Mouse (Mus musculus) heart, embryonic 12.5 days (tissue): ENCODE results near the gene Usp17la. TPM values are rescaled to one million over a fixed set of nuclear protein-coding genes. Genes with fewer than 3 reads are reported as not detected.
"Not testable (repeated sequence)": the region's sequence is repeated elsewhere in the genome, so short reads cannot be mapped to it uniquely, and the experiment has no call there.

Source experiments
- ATAC-seq: fragments of 200-750 bp; cut with Nextera tagmentation; 2 replicates; pipeline ENCODE4 v1.8.0; 2017; ENCODE audit warnings: moderate TSS enrichment, moderate library complexity; ENCODE audit not compliant: insufficient number of reproducible peaks, low FRiP score
- H3K27ac ChIP-seq: fragments of 300-500 bp; sonication (generic); 2 replicates; pipeline ENCODE4 v1.5.1; 2016; ENCODE audit warnings: mild to moderate bottlenecking, moderate library complexity; ENCODE audit not compliant: poor library complexity, severe bottlenecking
- H3K27me3 ChIP-seq: fragments of 300-500 bp; sonication (generic); replicated peaks from 2 replicates; pipeline ENCODE4 v1.6.1; 2016; ENCODE audit warnings: mild to moderate bottlenecking, moderate library complexity
- H3K36me3 ChIP-seq: fragments of 300-500 bp; sonication (generic); 2 replicates; pipeline ENCODE4 v1.6.1; 2016; ENCODE audit warnings: mild to moderate bottlenecking, moderate library complexity
- H3K4me1 ChIP-seq: fragments of 300-500 bp; sonication (generic); replicated peaks from 2 replicates; pipeline ENCODE4 v1.6.1; 2016; ENCODE audit warnings: mild to moderate bottlenecking
- H3K4me2 ChIP-seq: fragments of 300-500 bp; sonication (generic); 2 replicates; pipeline ENCODE4 v1.6.1; 2016; ENCODE audit warnings: mild to moderate bottlenecking, moderate library complexity
- H3K4me3 ChIP-seq: fragments of 300-500 bp; sonication (generic); 2 replicates; pipeline ENCODE4 v1.5.1; 2016; ENCODE audit warnings: mild to moderate bottlenecking
- H3K9ac ChIP-seq: fragments of 300-500 bp; sonication (generic); 2 replicates; pipeline ENCODE4 v1.6.1; 2016; ENCODE audit warnings: mild to moderate bottlenecking, moderate library complexity
- H3K9me3 ChIP-seq: fragments of 300-500 bp; sonication (generic); replicated peaks from 2 replicates; pipeline ENCODE4 v1.6.1; 2016; ENCODE audit warnings: mild to moderate bottlenecking, moderate library complexity
- WGBS: fragments of 180-500 bp; shearing (Covaris S2); methylation state at CpG from one replicate; pipeline ENCODE4 v1.1.7; 2016; 5-methylcytosine and 5-hydroxymethylcytosine counted together
- polyA plus RNA-seq: library from polyadenylated mRNA; unstranded; fragments of >200 nt; fragmentation: Nextera tagmentation; extraction: Ambion mirVana; gene quantifications from 2 replicates; pipeline ENCODE4 v1.2.1, GENCODE M21; 2016

Usp17la gene
- not detected in 2 replicates for polyA plus RNA-seq

DNA sequence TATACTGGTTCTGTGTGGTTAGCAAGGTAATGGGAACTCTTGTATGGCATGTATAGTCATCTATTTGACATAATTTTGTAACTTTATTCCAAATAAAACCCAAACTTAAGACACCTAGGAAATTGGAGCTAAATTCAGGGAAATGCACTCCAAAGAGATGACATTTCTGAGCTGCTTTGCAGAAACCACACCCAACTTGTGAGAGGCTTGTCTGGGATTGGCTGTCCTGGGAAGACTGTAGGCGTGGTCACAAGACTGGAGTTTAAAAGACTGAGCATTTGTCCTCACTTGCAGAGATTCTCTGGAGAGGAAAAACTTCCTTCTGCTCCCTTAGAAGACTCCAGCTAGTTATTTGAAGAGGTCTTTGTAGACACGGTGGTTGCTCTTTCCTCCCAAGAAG, at the start of gene Usp17la:
Gene Usp17la, plus strand, starts transcription at position 301 of the 400 bp plus-strand sequence.
- not testable (repeated sequence) for H3K27ac ChIP-seq, H3K4me2 ChIP-seq, H3K36me3 ChIP-seq, H3K9ac ChIP-seq, H3K4me1 ChIP-seq, H3K4me3 ChIP-seq, H3K27me3 ChIP-seq, ATAC-seq
- peaks cover 10% of the 10 kb centered on the region for H3K9me3 ChIP-seq
- WGBS, result 61% methylated on average over 2 of the region's 2 CpGs

- H3K4me1 ChIP-seq, H3K27ac ChIP-seq, ATAC-seq, H3K9me3 ChIP-seq, H3K4me2 ChIP-seq, H3K27me3 ChIP-seq, H3K36me3 ChIP-seq, H3K4me3 ChIP-seq, H3K9ac ChIP-seq: not testable (repeated sequence)
- 69% methylated on average over 8 of the region's 8 CpGs for WGBS
Observed at GRCm38 (mm10) chr7:104810335-104810734, 46.5 kb upstream of the Usp17la start.

- 57% methylated on average over 1 of the region's 1 CpGs for WGBS
- Histone ChIP-seq H3K27ac (no peak within 1 kb of the TSS), H3K36me3 (no peaks in the 10 kb centered on the region), H3K4me3 (no peak within 1 kb of the TSS), H3K4me2 (no peak within 1 kb of the TSS), H3K9me3 (no peaks in the 10 kb centered on the region), H3K9ac (no peak within 1 kb of the TSS), H3K4me1 (no peaks in the 10 kb centered on the region), H3K27me3 (no peaks in the 10 kb centered on the region)
- ATAC-seq, result no peak
Observed at GRCm38 (mm10) chr7:104842503-104842902, 14.3 kb upstream of the Usp17la start, which contains the start of gene Usp17lb. Usp17lb (minus strand) TSS chr7:104842603.

DNA sequence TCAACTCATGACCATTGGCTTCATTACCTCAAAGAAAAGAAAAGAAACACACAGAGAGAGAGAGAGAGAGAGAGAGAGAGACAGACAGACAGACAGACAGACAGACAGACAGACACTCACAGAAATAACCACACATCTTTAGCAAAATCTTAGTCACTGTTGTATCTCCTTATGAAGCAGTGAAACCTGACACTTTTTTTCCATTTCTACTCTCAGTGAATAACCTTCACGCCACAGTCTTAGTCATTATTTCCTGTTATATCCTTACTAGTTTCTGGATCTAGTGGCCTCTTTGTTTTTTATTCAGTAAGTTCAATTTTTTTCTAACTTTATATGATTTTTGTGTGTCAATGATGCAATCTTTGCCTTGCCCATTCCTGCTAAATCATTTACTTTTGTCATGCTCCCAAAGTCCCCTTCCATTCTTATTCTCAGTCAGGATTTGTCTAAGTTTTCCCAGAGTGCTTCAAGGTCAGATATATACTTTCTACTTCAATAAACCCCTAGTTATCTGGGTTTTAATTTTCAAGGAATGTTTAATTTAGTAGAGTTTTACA, 13.0 kb upstream of the Usp17la start:
- no peak for ATAC-seq
- Histone ChIP-seq H3K27ac (no peak overlapping the region), H3K4me2 (no peak overlapping the region), H3K27me3 (no peaks in the 10 kb centered on the region), H3K9ac (no peak overlapping the region), H3K36me3 (no peaks in the 10 kb centered on the region), H3K4me3 (no peak overlapping the region), H3K4me1 (no peaks in the 10 kb centered on the region), H3K9me3 (no peaks in the 10 kb centered on the region)
- WGBS, result 68% methylated on average over 1 of the region's 1 CpGs

DNA sequence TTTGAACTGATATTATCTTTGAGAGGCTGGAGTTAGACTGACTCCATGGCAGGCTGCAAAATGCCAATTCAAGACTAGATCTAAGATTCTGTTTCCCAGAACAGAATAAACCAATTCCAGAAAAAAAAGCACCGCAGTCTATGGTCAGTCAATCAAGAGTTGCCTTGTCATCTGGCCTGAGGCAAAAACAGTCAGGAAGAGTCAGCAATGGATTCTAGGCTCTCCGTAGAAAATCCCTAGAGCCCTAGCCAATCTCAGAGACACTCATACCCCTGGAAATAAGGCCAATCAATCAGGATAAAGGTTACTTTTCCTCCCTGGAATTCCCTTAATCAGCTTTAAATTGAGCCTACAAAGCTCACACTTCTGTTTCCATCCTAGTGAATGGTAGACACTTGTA, 5.3 kb upstream of the Usp17la start:
- not testable (repeated sequence) for H3K27me3 ChIP-seq, ATAC-seq, H3K27ac ChIP-seq, H3K4me3 ChIP-seq, H3K36me3 ChIP-seq, H3K9me3 ChIP-seq, H3K9ac ChIP-seq, H3K4me2 ChIP-seq, H3K4me1 ChIP-seq
- WGBS, result 74% methylated on average over 2 of the region's 2 CpGs

DNA sequence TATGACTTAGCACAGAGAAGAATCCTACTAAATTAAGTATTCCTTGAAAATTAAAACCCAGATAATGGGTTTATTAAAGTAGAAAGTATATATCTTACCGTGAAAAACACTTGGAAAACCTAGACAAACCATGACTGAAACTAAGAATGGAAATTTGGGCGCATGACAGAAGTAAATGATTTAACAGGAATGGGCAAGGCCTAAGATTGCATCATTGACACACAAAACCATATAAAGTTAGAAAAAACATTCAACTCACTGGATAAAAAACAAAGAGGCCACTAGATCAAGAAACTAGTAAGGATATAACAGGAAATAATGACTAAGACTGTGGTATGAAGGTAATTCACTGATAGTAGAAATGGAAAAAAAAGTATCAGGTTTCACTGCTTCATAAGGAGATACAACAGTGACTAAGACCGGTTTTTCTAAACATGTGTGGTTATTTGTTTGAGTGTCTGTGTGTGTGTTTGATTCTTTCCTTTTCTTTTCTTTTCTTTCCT, 1.5 kb upstream of the Usp17la start:
- Histone ChIP-seq H3K27ac (no peak overlapping the region), H3K4me3 (no peak overlapping the region), H3K27me3 (no peaks in the 10 kb centered on the region), H3K4me2 (no peak overlapping the region), H3K9me3 (peaks cover 6% of the 10 kb centered on the region), H3K36me3 (no peaks in the 10 kb centered on the region), H3K4me1 (no peaks in the 10 kb centered on the region), H3K9ac (no peak overlapping the region)
- WGBS, result 69% methylated on average over 3 of the region's 3 CpGs
- ATAC-seq, result no peak

DNA sequence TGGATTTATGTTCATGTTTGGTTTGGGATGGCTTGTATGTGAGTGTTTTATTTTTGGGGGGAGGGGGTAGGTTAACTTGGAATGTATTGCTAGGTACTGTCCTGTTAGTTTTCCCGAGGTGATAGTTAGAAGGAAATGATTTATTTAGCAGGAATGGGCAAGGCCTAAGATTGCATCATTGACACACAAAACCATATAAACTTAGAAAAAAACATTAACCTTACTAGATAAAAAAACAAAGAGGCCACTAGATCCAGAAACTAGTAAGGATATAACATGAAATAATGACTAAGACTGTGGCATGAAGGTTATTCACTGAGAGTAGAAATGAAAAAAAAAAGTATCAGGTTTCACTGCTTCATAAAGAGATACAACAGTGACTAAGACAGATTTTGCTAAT, 874 bp downstream of the Usp17la start:
- Histone ChIP-seq H3K27ac (no peak overlapping the region), H3K4me2 (no peak overlapping the region), H3K4me1 (no peaks in the 10 kb centered on the region), H3K9me3 (peaks cover 10% of the 10 kb centered on the region), H3K9ac (no peak overlapping the region), H3K27me3 (no peaks in the 10 kb centered on the region), H3K36me3 (no peaks in the 10 kb centered on the region), H3K4me3 (no peak overlapping the region)
- no peak for ATAC-seq
- 70% methylated on average over 1 of the region's 1 CpGs for WGBS

DNA sequence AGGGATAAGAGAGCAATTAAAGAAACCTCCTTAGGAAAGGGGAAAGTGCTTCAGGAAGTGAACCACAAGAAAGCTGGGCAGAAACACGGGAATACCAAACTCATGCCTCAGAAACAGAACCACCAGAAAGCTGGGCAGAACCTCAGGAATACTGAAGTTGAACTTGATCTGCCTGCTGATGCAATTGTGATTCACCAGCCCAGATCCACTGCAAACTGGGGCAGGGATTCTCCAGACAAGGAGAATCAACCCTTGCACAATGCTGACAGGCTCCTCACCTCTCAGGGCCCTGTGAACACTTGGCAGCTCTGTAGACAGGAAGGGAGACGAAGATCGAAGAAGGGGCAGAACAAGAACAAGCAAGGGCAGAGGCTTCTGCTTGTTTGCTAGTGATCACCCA, 4.6 kb downstream of the Usp17la start:
- H3K4me3 ChIP-seq, result no peak overlapping the region
- no peak overlapping the region for H3K27ac ChIP-seq
- no peak for ATAC-seq
- no peaks in the 10 kb centered on the region for H3K4me1 ChIP-seq
- H3K9me3 ChIP-seq, result peaks cover 10% of the 10 kb centered on the region
- no peaks in the 10 kb centered on the region for H3K27me3 ChIP-seq
- 72% methylated on average over 3 of the region's 3 CpGs for WGBS
- H3K36me3 ChIP-seq, result no peaks in the 10 kb centered on the region
- H3K9ac ChIP-seq, result no peak overlapping the region
- H3K4me2 ChIP-seq, result no peak overlapping the region

DNA sequence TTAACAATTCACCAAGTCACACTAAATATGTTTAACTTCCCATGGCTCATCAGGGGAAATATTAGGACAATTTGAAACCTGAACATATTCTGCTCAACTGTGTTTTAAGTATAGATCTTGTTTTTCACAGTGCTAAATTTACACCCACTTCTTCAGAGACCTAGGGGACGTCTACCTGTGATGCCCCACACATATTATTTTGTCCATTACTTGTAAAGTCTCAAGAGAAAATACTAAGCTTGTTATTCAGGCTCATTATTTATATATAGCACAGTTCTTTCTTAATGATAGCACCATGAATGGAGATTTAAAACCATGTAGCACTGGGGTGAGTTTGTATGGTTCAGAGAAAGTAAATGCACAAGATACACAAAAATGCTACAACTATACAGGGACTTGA, 20.9 kb downstream of the Usp17la start, which contains the start of gene Olfr665:
Gene Olfr665, plus strand, starts transcription at position 301 of the 400 bp plus-strand sequence.
- H3K4me2 ChIP-seq, result no peak within 1 kb of the TSS
- no peak within 1 kb of the TSS for H3K9ac ChIP-seq
- H3K36me3 ChIP-seq, result no peaks in the 10 kb centered on the region
- no peaks in the 10 kb centered on the region for H3K4me1 ChIP-seq
- no peaks in the 10 kb centered on the region for H3K9me3 ChIP-seq
- no peak for ATAC-seq
- no peak within 1 kb of the TSS for H3K4me3 ChIP-seq
- H3K27ac ChIP-seq, result no peak within 1 kb of the TSS
- WGBS, result 44% methylated on average over 1 of the region's 1 CpGs
- H3K27me3 ChIP-seq, result no peaks in the 10 kb centered on the region

DNA sequence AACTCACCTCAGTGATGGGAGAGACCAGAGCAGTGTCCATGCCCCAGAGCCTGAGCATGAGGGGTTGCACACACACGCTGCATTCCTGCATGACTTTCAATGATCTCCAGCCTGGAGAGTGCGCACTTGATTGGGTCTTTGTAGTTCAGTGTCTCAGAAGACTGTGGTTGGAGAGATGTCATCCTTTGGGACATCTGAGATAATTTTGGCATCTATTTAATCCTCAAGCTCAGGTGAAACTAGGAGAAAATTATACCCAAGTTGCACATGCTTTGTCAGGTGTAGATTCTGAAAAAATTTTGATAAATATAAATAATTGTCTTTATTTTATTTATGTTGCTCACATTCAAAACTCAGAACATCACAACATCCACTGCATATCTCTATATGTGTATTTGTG, 39.0 kb downstream of the Usp17la start, which contains the start of gene Olfr666:
Gene Olfr666, minus strand, starts transcription at position 101 of the 400 bp plus-strand sequence.
- ATAC-seq, result no peak
- 74% methylated on average over 2 of the region's 2 CpGs for WGBS
- Histone ChIP-seq H3K9ac (no peak within 1 kb of the TSS), H3K36me3 (no peaks in the 10 kb centered on the region), H3K27me3 (no peaks in the 10 kb centered on the region), H3K4me2 (no peak within 1 kb of the TSS), H3K9me3 (no peaks in the 10 kb centered on the region), H3K4me1 (no peaks in the 10 kb centered on the region), H3K4me3 (no peak within 1 kb of the TSS), H3K27ac (no peak within 1 kb of the TSS)
